Mouse (Mus musculus) neural tube, embryonic 13.5 days (tissue): ENCODE measurements around the gene Chd1. TPM values are rescaled to one million over a fixed set of nuclear protein-coding genes. Genes with fewer than 3 reads are reported as not detected.
A peak's percentile ranks its signal among the peaks of the same experiment; 100 is the strongest.

ENCODE experiments used
- ATAC-seq: fragments of 200-750 bp; cut with Nextera tagmentation; 2 replicates; pipeline ENCODE4 v1.8.0; 2017; ENCODE audit warnings: low read depth, mild to moderate bottlenecking, moderate TSS enrichment, moderate library complexity
- H3K27ac ChIP-seq: fragments of 300-500 bp; sonication (generic); replicated peaks from 2 replicates; pipeline ENCODE4 v1.5.1; 2015; ENCODE audit warnings: moderate library complexity, mild to moderate bottlenecking, inconsistent platforms
- H3K27me3 ChIP-seq: fragments of 300-500 bp; sonication (generic); 2 replicates; pipeline ENCODE4 v1.6.1; 2015; ENCODE audit warnings: mild to moderate bottlenecking, inconsistent platforms
- H3K36me3 ChIP-seq: fragments of 300-500 bp; sonication (generic); 2 replicates; pipeline ENCODE4 v1.6.1; 2015; ENCODE audit warnings: mild to moderate bottlenecking, inconsistent platforms
- H3K4me1 ChIP-seq: fragments of 300-500 bp; sonication (generic); replicated peaks from 2 replicates; pipeline ENCODE4 v1.6.1; 2015; ENCODE audit warnings: inconsistent platforms
- H3K4me2 ChIP-seq: fragments of 300-500 bp; sonication (generic); 2 replicates; pipeline ENCODE4 v1.6.1; 2015; ENCODE audit warnings: inconsistent platforms, mild to moderate bottlenecking, moderate library complexity
- H3K4me3 ChIP-seq: fragments of 300-500 bp; sonication (generic); 2 replicates; pipeline ENCODE4 v1.5.1; 2015; ENCODE audit warnings: mild to moderate bottlenecking, inconsistent platforms
- H3K9ac ChIP-seq: fragments of 300-500 bp; sonication (generic); 2 replicates; pipeline ENCODE4 v1.6.1; 2015; ENCODE audit warnings: moderate library complexity, mild to moderate bottlenecking, inconsistent platforms
- H3K9me3 ChIP-seq: fragments of 300-500 bp; sonication (generic); 2 replicates; pipeline ENCODE4 v1.6.1; 2016; ENCODE audit warnings: inconsistent platforms
- WGBS: fragments of 180-500 bp; shearing (Covaris S2); methylation state at CpG from one replicate; pipeline ENCODE4 v1.1.7; 2015; 5-methylcytosine and 5-hydroxymethylcytosine counted together
- polyA plus RNA-seq: library from polyadenylated mRNA; unstranded; fragments of >200 nt; fragmentation: Nextera tagmentation; extraction: Ambion mirVana; gene quantifications from 2 replicates; pipeline ENCODE4 v1.2.1, GENCODE M21; 2015

Gene Chd1
- polyA plus RNA-seq = 20.0 and 27.6 TPM in 2 replicates

DNA sequence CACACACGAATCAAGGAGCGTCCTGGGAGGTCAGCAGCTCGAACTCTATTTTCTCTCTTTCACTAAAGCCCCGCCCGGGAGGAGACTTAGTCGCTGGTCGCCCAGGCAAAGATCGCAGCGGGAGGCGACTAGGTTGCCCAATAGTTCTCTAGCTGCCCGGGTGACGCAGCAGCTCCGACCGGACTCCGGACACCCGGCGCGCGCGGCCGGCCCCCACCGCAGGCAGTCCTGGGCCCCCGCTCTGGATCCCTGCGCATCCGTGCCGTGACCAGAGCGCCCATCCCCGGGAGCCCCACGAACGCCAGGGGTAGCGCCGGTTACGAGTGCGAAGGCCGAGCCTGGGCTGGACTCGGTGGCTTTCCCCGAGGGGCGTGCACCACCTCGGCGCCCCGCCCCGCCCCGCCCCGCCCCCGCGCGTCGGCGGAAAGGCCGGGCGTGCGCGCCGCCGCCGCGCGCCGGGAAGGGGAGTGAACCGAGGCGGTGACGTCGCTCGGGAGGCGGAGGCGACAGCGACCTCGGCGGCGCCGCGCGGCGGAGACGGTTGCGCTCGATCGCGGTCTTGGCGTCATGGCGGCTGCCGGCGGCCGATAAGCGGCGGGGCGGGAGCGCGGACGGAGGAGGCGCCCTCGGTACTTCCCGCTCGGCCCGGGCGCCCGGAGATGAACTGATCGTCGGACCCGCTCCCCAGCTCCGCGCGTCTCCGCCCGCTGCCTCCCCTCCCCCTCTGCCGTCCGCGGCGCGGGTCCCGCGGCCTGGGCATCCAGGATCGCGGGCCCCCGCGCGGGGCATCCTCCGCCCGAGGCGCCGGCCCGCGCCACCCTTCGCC lies at the start of gene Chd1:
TSS of gene Chd1 (plus strand) at position 493 of the 826 bp plus-strand sequence.
- ATAC-seq = peak; percentile 95
- H3K4me2 ChIP-seq = peak within 1 kb of the TSS; percentile 89
- WGBS = under 1% methylated on average over 51 of the region's 124 CpGs
- peak within 1 kb of the TSS; percentile 97 for H3K27ac ChIP-seq
- H3K4me1 ChIP-seq = peaks cover 38% of the 10 kb centered on the region
- H3K36me3 ChIP-seq = peaks cover 14% of the 10 kb centered on the region
- H3K4me3 ChIP-seq = peak within 1 kb of the TSS; percentile 94
- H3K27me3 ChIP-seq = no peaks in the 10 kb centered on the region
- H3K9ac ChIP-seq = peak within 1 kb of the TSS; percentile 94
- no peaks in the 10 kb centered on the region for H3K9me3 ChIP-seq

DNA sequence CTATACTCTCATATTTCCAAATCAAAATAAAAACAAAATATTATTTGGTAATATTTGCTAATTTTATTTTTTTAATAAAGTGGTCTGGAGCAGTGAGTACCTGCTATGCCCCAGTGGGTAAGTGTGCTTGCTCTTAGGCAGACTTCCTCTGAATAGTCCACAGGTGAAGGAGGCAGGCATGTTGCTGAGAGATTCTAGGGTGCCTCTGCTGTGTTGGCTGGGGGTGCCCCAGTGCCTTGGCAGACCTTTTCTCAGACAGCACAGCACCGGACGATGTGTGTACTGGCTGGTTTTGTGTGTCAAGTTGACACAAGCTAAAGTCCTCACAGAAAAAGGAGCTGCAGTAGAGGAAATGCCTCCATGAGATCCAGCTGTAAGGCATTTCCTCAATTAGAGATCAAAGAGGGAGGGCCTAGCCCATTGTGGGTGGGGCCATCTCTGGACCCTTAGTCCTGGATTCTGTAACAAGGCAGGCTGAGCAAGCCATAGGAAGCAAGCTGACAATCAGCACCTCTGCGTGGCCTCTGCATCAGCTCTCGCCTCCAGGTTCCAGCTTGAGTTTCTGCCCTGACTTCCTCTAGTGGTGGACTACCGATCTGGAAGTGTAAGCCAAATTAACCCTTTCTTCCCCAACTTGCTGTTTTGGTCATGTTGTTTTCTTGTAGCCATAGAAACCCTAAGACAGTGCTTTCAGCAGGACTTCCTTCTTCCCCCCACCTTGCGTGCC lies 47.7 kb upstream of the Chd1 start:
- WGBS = 36% methylated on average over 6 of the region's 6 CpGs
- H3K27me3 ChIP-seq = no peaks in the 10 kb centered on the region

DNA sequence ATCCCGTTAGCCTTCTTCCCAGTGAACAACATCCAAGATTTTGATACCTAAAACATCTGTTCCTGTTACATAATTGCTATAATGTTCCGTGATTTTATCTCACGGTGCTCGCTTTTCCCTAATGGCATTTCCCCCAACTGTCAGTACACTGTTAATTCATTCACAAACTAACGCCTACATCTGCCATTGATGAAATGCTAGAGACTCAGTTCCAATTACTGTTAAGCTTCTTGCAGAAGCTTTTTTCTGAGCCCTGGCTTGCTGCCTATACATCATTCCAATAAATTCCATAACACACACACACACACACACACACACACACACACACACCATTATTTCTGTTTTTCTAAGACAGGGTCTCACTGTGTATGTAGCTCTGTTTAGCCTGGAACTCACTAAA lies 31.9 kb upstream of the Chd1 start:
- H3K9me3 ChIP-seq = no peaks in the 10 kb centered on the region
- no peaks in the 10 kb centered on the region for H3K27me3 ChIP-seq
- no peaks in the 10 kb centered on the region for H3K36me3 ChIP-seq
- ATAC-seq = no peak
- H3K4me2 ChIP-seq = no peak overlapping the region
- no peak overlapping the region for H3K9ac ChIP-seq
- WGBS = 67% methylated on average over 5 of the region's 5 CpGs
- no peak overlapping the region for H3K27ac ChIP-seq
- H3K4me3 ChIP-seq = no peak overlapping the region
- H3K4me1 ChIP-seq = no peaks in the 10 kb centered on the region

More for the DNA sequence above, 47.7 kb upstream of the Chd1 start:
- ATAC-seq = peak; percentile 23; the same call in 1 of the 2 replicates
- no peak overlapping the region for H3K27ac ChIP-seq
- H3K9me3 ChIP-seq = no peaks in the 10 kb centered on the region
- H3K4me1 ChIP-seq = no peaks in the 10 kb centered on the region
- H3K4me3 ChIP-seq = no peak overlapping the region
- H3K36me3 ChIP-seq = no peaks in the 10 kb centered on the region
- H3K9ac ChIP-seq = no peak overlapping the region
- peak overlapping the region; percentile 6; the same call in 1 of the 2 replicates for H3K4me2 ChIP-seq

DNA sequence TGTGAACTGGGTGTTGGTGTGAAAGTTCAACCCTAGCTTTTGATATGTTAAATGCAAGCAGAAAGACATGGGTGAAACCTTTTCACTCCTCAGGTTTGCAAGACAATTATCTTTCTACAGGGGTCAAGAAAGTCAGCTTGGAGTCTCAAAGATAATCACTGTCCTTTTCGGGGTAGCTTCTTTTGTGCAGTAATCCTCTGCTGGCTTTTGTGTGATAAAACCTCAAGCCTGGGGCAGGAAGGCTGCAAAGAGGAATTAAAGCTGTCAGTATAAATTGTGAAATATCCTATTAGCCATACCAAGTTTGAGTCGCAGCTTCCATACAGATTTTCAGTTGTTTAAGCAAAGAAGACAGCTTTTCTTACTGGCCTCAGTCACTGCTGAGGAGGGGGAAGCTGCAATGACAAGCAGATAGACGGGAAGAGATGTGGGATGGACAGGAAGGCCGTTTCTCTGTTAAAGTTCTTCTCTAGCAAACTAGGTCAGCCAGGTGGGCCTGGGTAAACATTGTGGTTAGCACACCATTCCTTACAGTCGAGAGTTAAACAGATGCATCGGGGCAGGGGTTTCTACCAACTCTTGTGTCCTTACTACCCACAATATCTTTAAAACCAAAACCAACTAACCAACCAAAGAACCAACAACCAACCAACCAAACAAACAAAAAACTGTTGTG lies 26.7 kb upstream of the Chd1 start:
- Histone ChIP-seq H3K4me1 (no peaks in the 10 kb centered on the region), H3K36me3 (no peaks in the 10 kb centered on the region), H3K9me3 (no peaks in the 10 kb centered on the region), H3K4me3 (no peak overlapping the region), H3K27me3 (no peaks in the 10 kb centered on the region), H3K4me2 (no peak overlapping the region), H3K9ac (no peak overlapping the region), H3K27ac (no peak overlapping the region)
- WGBS = 29% methylated on average over 6 of the region's 6 CpGs
- no peak for ATAC-seq

DNA sequence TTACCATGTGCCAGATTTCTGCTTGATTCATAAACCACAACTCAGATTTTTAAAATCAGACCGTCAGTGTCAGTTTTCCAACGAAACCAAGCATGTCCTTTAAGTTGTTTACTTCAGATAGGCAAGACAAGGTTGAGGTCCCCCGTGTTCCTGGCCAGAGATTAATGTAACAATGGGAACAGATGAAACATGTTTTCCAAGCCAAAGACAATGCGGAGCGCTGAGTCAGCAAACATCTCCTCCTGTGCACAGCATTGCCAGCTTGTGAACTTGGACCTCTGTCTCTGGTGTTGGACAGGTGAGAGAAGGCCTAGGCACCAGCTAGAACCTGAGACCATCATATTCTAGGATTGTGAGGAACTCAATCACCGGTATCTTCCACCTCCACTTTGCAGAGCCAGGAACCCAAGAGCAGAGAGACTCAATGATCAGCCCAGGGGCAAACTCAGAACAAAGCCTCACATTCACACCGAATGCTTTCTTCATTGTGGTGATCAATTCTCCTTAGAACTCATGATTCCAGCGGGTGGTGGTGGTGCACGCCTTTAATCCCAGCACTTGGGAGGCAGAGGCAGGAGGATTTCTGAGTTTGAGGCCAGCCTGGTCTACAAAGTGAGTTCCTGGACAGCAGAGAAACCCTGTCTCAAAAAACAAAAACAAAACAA lies 24.7 kb upstream of the Chd1 start:
- no peak overlapping the region for H3K9ac ChIP-seq
- H3K4me2 ChIP-seq = no peak overlapping the region
- 92% methylated on average over 9 of the region's 9 CpGs for WGBS
- no peaks in the 10 kb centered on the region for H3K9me3 ChIP-seq
- H3K4me3 ChIP-seq = no peak overlapping the region
- H3K4me1 ChIP-seq = no peaks in the 10 kb centered on the region
- no peaks in the 10 kb centered on the region for H3K36me3 ChIP-seq
- ATAC-seq = no peak
- H3K27me3 ChIP-seq = no peaks in the 10 kb centered on the region
- no peak overlapping the region for H3K27ac ChIP-seq

DNA sequence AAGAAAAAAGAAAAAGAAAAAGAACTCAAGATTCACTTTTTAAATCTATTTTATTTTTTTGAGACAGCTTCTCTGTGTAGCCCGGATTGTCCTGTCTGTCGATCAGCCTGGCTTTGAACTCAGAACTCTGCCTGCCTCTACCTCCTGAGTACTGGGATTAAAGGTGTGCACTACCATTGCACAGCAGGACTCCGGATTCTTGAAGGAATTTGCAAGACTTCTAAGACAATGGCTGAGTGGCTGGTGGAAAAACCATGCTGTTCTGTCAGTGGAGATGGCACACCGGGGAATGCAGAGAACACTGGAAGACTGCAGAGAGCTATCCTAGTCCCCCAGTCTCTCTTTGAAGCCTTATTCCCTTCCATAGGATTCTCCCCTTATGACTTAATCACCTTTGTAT lies 24.1 kb upstream of the Chd1 start:
- WGBS = 83% methylated on average over 4 of the region's 4 CpGs
- H3K9ac ChIP-seq = no peak overlapping the region
- H3K4me2 ChIP-seq = no peak overlapping the region
- H3K4me1 ChIP-seq = no peaks in the 10 kb centered on the region
- no peaks in the 10 kb centered on the region for H3K27me3 ChIP-seq
- no peaks in the 10 kb centered on the region for H3K9me3 ChIP-seq
- ATAC-seq = no peak
- no peak overlapping the region for H3K27ac ChIP-seq
- no peak overlapping the region for H3K4me3 ChIP-seq
- H3K36me3 ChIP-seq = no peaks in the 10 kb centered on the region

DNA sequence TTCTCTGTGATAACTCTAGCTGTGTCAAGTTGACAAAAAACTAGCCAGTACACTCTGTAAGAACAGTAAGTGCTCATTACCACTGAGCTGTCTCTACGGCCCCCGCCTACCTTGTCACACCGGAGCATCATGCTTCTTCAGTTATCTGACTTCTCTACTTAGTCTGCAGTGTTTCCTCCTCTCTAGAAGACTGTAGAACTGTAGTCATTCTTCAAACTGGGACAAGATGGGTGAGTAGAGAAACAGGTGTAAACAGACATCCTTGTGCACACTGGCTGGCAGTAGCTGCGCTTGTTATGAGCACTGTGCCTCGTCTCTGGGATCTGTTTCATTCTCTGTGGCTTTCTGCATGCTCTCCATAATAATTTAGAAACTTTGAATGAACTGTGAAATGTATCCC lies 18.4 kb upstream of the Chd1 start:
- Histone ChIP-seq H3K4me1 (no peaks in the 10 kb centered on the region), H3K27me3 (no peaks in the 10 kb centered on the region), H3K4me3 (no peak overlapping the region), H3K27ac (no peak overlapping the region), H3K9ac (no peak overlapping the region), H3K36me3 (no peaks in the 10 kb centered on the region), H3K9me3 (no peaks in the 10 kb centered on the region), H3K4me2 (no peak overlapping the region)
- 94% methylated on average over 5 of the region's 5 CpGs for WGBS
- ATAC-seq = no peak

DNA sequence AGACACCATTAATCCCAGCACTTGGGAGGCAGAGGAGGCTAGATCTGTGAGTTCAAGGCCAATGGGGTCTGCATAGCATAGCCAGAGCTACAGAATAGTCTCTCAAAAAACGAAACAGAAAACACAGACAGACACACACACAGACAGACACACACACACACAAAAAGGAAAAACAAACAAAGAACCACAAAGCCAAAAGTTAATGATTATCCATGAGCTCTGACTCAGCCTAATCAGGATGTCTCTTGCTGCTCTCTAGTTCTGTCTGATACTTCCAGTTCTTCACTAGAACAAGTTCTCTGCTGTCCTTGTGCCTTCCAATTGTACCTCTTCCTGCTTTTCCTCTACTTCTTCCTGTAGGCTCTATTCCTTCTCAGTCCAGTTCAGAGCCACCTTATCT lies 14.5 kb upstream of the Chd1 start:
- Histone ChIP-seq H3K4me3 (no peak overlapping the region), H3K27ac (no peak overlapping the region), H3K9ac (no peak overlapping the region), H3K9me3 (no peaks in the 10 kb centered on the region), H3K27me3 (no peaks in the 10 kb centered on the region), H3K4me2 (no peak overlapping the region), H3K4me1 (no peaks in the 10 kb centered on the region), H3K36me3 (no peaks in the 10 kb centered on the region)
- WGBS = 53% methylated on average over 1 of the region's 1 CpGs
- no peak for ATAC-seq

DNA sequence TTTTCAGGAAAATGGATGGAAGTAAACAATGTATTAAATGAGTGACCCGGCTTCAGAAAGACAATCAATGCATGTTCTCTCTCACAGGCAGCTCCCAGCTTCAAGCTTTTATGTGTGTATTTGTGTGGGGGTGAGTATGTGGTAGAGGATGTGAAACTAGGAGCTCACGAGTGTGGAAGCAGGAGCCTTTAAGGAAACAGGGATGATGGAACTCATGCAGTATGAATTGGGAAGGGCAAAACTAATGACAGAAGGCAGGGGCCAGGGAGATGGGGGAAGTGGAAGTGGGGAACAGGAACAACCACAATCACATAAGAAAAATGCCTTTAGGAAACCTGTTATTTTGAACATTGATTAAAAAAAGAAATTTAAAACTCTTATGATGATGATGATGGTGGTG lies 9.2 kb upstream of the Chd1 start:
- no peaks in the 10 kb centered on the region for H3K4me1 ChIP-seq
- H3K4me3 ChIP-seq = no peak overlapping the region
- H3K9me3 ChIP-seq = no peaks in the 10 kb centered on the region
- no peaks in the 10 kb centered on the region for H3K36me3 ChIP-seq
- 85% methylated on average over 2 of the region's 2 CpGs for WGBS
- no peak for ATAC-seq
- no peak overlapping the region for H3K4me2 ChIP-seq
- H3K9ac ChIP-seq = no peak overlapping the region
- H3K27me3 ChIP-seq = no peaks in the 10 kb centered on the region
- H3K27ac ChIP-seq = no peak overlapping the region

DNA sequence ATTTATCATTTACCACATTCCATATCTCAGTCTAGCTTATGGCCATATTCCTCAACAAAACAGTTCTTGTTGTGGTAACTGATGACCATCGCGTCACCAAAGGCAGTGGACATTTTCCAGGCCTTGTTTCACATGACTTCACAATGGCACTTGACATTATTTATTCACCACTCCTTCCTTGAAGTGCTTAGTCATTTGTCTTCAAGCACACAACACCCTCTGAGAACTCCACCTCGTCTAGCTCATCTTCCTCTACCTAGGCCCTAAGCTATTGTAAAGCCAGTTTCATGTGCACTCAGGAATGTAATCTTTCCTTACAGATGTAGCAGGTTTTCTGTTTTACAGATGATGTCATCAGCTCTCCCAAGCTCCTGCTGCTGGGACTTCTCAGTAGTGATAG lies 5.8 kb upstream of the Chd1 start:
- no peak overlapping the region for H3K4me2 ChIP-seq
- H3K4me1 ChIP-seq = peaks cover 4% of the 10 kb centered on the region
- no peaks in the 10 kb centered on the region for H3K36me3 ChIP-seq
- ATAC-seq = no peak
- no peak overlapping the region for H3K4me3 ChIP-seq
- WGBS = 86% methylated on average over 3 of the region's 3 CpGs
- no peaks in the 10 kb centered on the region for H3K9me3 ChIP-seq
- no peak overlapping the region for H3K9ac ChIP-seq
- no peak overlapping the region for H3K27ac ChIP-seq
- no peaks in the 10 kb centered on the region for H3K27me3 ChIP-seq

DNA sequence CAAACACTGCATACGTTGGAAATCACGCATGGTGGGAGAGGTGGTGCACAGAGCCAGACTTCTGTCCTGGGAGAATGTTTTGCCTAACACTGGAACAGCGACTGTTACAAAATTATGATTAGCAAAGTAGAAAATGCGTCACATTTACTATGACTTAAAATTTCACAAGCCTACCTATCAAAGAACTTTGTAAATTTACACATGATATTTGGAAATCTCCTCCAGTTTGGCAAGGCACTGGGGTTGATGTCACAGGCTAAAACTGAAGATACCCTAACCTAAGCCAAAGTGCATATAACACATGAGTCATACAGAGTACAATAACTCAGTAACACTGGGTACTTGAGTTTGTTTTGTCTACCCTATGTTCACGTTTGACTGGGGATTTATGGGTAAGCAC lies 3.3 kb upstream of the Chd1 start:
- no peaks in the 10 kb centered on the region for H3K36me3 ChIP-seq
- H3K27me3 ChIP-seq = no peaks in the 10 kb centered on the region
- no peaks in the 10 kb centered on the region for H3K9me3 ChIP-seq
- no peak for ATAC-seq
- no peak overlapping the region for H3K4me3 ChIP-seq
- H3K9ac ChIP-seq = no peak overlapping the region
- no peak overlapping the region for H3K4me2 ChIP-seq
- WGBS = 93% methylated on average over 5 of the region's 5 CpGs
- no peak overlapping the region for H3K27ac ChIP-seq
- peaks cover 12% of the 10 kb centered on the region for H3K4me1 ChIP-seq

DNA sequence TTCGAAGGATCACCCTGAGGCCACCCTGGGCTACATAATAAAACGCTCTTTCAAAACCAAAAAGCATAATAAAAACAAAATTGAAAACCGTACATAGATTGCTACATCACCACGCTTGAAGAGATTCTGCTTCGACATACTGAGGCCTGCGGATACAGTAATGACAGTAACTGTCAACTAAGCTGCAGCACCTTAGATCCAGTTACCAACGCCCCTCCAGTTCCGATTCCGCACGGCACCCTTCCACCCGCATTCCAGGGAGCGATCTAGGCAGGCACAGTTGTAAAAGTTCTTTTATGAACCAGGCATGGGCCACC lies 651 bp upstream of the Chd1 start:
- H3K4me1 ChIP-seq = peaks cover 34% of the 10 kb centered on the region
- peak overlapping the region; percentile 94 for H3K9ac ChIP-seq
- H3K4me2 ChIP-seq = peak overlapping the region; percentile 89
- 4% methylated on average over 12 of the region's 12 CpGs for WGBS
- no peaks in the 10 kb centered on the region for H3K27me3 ChIP-seq
- no peaks in the 10 kb centered on the region for H3K9me3 ChIP-seq
- ATAC-seq = peak; percentile 72
- peak overlapping the region; percentile 94 for H3K4me3 ChIP-seq
- H3K27ac ChIP-seq = peak overlapping the region; percentile 97
- H3K36me3 ChIP-seq = peaks cover 12% of the 10 kb centered on the region
